Mouse (Mus musculus) A20 (cell line): ENCODE data around the gene Mgat3.

ENCODE experiments used
- DNase-seq: peaks from one replicate; pipeline ENCODE4 v3.0.0-alpha.2; 2011; ENCODE audit warnings: low read depth, low spot score

Gene Mgat3

GRCm38 (mm10) chr15:80259406-80260045, 86.0 kb downstream of the Mgat3 start:
- no peak for DNase-seq

- peak; percentile 76 for DNase-seq
Measured at GRCm38 (mm10) chr15:80260677-80261076, 87.2 kb downstream of the Mgat3 start.

- DNase-seq = no peak
Measured at GRCm38 (mm10) chr15:80261100-80261499, 87.6 kb downstream of the Mgat3 start.

GRCm38 (mm10) chr15:80263610-80264575, 90.4 kb downstream of the Mgat3 start, which contains the start of gene Rps19bp1:
Gene Rps19bp1, minus strand, starts transcription at chr15:80264315.
- DNase-seq = peak; percentile 96
